Mouse (Mus musculus) ES-Bruce4 (cell line): ENCODE data around the gene Ltbp3.

ENCODE experiments used
- CTCF ChIP-seq: IDR thresholded peaks from one replicate; pipeline ENCODE4 v1.8.1; 2011; ENCODE audit warnings: low read depth, low read length
- POLR2A ChIP-seq: IDR thresholded peaks from one replicate; pipeline ENCODE4 v1.8.1; 2011; ENCODE audit warnings: low read length; ENCODE audit not compliant: insufficient read depth

GRCm38 (mm10) chr19:5763163-5763562 lies 22.5 kb downstream of the Ltbp3 start:
- TF ChIP-seq POLR2A (no peak), CTCF (no peak)
